Mouse (Mus musculus) hindbrain, postnatal 0 days (tissue): ENCODE results near the gene Rgl1. TPM values are rescaled to one million over a fixed set of nuclear protein-coding genes. Genes with fewer than 3 reads are reported as not detected.
A peak's percentile ranks its signal among the peaks of the same experiment; 100 is the strongest.

ENCODE experiments used
- ATAC-seq: fragments of 200-750 bp; cut with Nextera tagmentation; 2 replicates; pipeline ENCODE4 v1.8.0; 2017; ENCODE audit warnings: mild to moderate bottlenecking, moderate TSS enrichment, moderate library complexity
- DNase-seq: peaks from one replicate; pipeline ENCODE4 v3.0.0-alpha.2; 2015; ENCODE audit warnings: low spot score
- H3K27ac ChIP-seq: fragments of 300-500 bp; sonication (generic); 2 replicates; pipeline ENCODE4 v1.5.1; 2014; ENCODE audit warnings: mild to moderate bottlenecking
- H3K27me3 ChIP-seq: fragments of 300-500 bp; sonication (generic); 2 replicates; pipeline ENCODE4 v1.6.1; 2014; ENCODE audit warnings: low read length, mixed read lengths; ENCODE audit not compliant: insufficient read depth
- H3K36me3 ChIP-seq: fragments of 300-500 bp; sonication (generic); 2 replicates; pipeline ENCODE4 v1.6.1; 2014; ENCODE audit warnings: low read length, mixed read lengths; ENCODE audit not compliant: insufficient read depth
- H3K4me1 ChIP-seq: fragments of 300-500 bp; sonication (generic); 2 replicates; pipeline ENCODE4 v1.6.1; 2014; ENCODE audit warnings: antibody characterized with exemption, low read length, mixed read lengths; ENCODE audit not compliant: insufficient read depth
- H3K4me2 ChIP-seq: fragments of 300-500 bp; sonication (generic); 2 replicates; pipeline ENCODE4 v1.6.1; 2014; ENCODE audit warnings: low read depth, mild to moderate bottlenecking, low read length, moderate library complexity, mixed read lengths
- H3K4me3 ChIP-seq: fragments of 300-500 bp; sonication (generic); 2 replicates; pipeline ENCODE4 v1.5.1; 2014; ENCODE audit warnings: low read length
- H3K9ac ChIP-seq: fragments of 300-500 bp; sonication (generic); replicated peaks from 2 replicates; pipeline ENCODE4 v1.6.1; 2014; ENCODE audit warnings: mild to moderate bottlenecking, low read length, moderate library complexity, mixed read lengths
- H3K9me3 ChIP-seq: fragments of 300-500 bp; sonication (generic); 2 replicates; pipeline ENCODE4 v1.6.1; 2016; ENCODE audit warnings: low read length, mixed read lengths
- CTCF ChIP-seq: IDR thresholded peaks from 2 replicates; pipeline ENCODE4 v1.5.1; 2016; ENCODE audit warnings: antibody characterized with exemption, control low read depth, low read depth
- WGBS: fragments of 180-500 bp; shearing (Covaris S2); extraction: QIAGEN DNeasy Blood & Tissue Kit; methylation state at CpG from one replicate; pipeline ENCODE4 v1.1.7; 2014; 5-methylcytosine and 5-hydroxymethylcytosine counted together
- polyA plus RNA-seq: library from polyadenylated mRNA; unstranded; fragments of >200 nt; fragmentation: Nextera tagmentation; extraction: Ambion mirVana; gene quantifications from 2 replicates; pipeline ENCODE4 v1.2.1, GENCODE M21; 2015
- total RNA-seq: library from RNA; depleted of rRNA; stranded (reverse); fragments of >200 nt; gene quantifications from 2 replicates; pipeline ENCODE4 v1.2.3, GENCODE M21; 2014

The Rgl1 gene
- total and polyA plus RNA-seq, 2 experiments from 2014 or later = 16.1 to 17.0 TPM

GRCm38 (mm10) chr1:152640195-152640981 lies 125.8 kb downstream of the Rgl1 start:
- peak overlapping the region; percentile 46 for H3K27ac ChIP-seq
- TF ChIP-seq CTCF = no peak
- no peak overlapping the region for H3K4me2 ChIP-seq
- no peaks in the 10 kb centered on the region for H3K27me3 ChIP-seq
- no peak overlapping the region for H3K9ac ChIP-seq
- H3K36me3 ChIP-seq = no peaks in the 10 kb centered on the region
- H3K4me1 ChIP-seq = peaks cover 15% of the 10 kb centered on the region; the same call in 1 of the 2 replicates
- DNase-seq (peak; percentile 92), ATAC-seq (peak; percentile 86)
- 33% methylated on average over 11 of the region's 11 CpGs for WGBS
- no peak overlapping the region for H3K4me3 ChIP-seq
- no peaks in the 10 kb centered on the region for H3K9me3 ChIP-seq

DNA sequence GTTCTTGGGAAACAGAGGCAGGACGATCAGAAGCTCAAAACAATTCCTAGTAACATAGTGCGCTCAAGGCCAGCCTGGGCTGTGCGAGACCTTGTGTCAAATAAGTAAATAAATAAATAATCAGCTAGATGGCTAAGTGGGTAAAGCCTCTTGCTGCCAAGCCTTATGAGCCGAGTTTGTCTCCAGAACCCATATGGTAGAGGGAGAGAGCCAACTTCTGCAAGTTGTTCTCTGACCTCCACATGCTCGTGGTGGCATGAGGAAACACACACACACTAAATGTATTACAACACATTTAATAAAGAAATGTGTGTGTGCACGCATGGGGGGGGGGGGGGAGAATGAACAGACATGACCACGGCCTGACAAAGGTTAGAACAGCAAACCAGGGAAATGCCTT lies 126.8 kb downstream of the Rgl1 start:
- DNase-seq (no peak), ATAC-seq (no peak)
- no peak for TF ChIP-seq CTCF
- Histone ChIP-seq H3K27ac (no peak overlapping the region), H3K36me3 (no peaks in the 10 kb centered on the region), H3K4me2 (no peak overlapping the region), H3K27me3 (no peaks in the 10 kb centered on the region), H3K4me1 (peaks cover 15% of the 10 kb centered on the region; the same call in 1 of the 2 replicates), H3K9ac (no peak overlapping the region), H3K4me3 (no peak overlapping the region), H3K9me3 (no peaks in the 10 kb centered on the region)
- 79% methylated on average over 7 of the region's 7 CpGs for WGBS

DNA sequence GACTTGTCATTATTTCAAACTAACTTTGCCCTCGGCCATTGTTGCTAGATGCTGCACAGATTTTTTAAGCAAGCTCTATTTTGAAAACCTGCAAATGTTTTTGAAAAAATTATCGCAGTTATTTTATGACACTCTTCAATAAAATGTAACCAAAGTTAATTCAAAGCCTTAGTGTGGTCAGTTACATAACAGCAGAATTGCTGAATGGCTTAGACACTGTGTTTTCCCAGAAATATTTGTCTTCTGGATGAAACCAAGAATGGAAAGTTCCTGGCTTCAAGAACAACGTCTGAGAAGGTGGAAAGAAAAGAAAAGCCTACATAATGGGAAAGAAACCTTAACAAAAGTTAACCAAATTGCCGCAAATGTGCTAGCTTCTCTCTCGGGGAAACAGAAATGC lies 131.5 kb downstream of the Rgl1 start:
- Histone ChIP-seq H3K27me3 (no peaks in the 10 kb centered on the region), H3K4me3 (no peak overlapping the region), H3K9me3 (no peaks in the 10 kb centered on the region), H3K4me1 (no peaks in the 10 kb centered on the region), H3K27ac (no peak overlapping the region), H3K9ac (no peak overlapping the region), H3K4me2 (no peak overlapping the region), H3K36me3 (no peaks in the 10 kb centered on the region)
- whole genome bisulfite sequencing = 55% methylated on average over 5 of the region's 5 CpGs
- no peak for TF ChIP-seq CTCF
- ATAC-seq (no peak), DNase-seq (no peak)

GRCm38 (mm10) chr1:152629780-152630179 lies 136.4 kb downstream of the Rgl1 start:
- no peaks in the 10 kb centered on the region for H3K9me3 ChIP-seq
- H3K36me3 ChIP-seq = no peaks in the 10 kb centered on the region
- 26% methylated on average over 3 of the region's 3 CpGs for WGBS
- H3K4me3 ChIP-seq = no peak overlapping the region
- no peaks in the 10 kb centered on the region for H3K27me3 ChIP-seq
- no peak overlapping the region for H3K9ac ChIP-seq
- H3K27ac ChIP-seq = no peak overlapping the region
- H3K4me1 ChIP-seq = 0 out of 2 replicates have a peak, but pooled peaks cover 4% of the 10 kb centered on the region
- H3K4me2 ChIP-seq = no peak overlapping the region
- ATAC-seq = no peak
- no peak for DNase-seq
- no peak for TF ChIP-seq CTCF

GRCm38 (mm10) chr1:152625651-152626050 lies 140.5 kb downstream of the Rgl1 start:
- no peak for TF ChIP-seq CTCF
- 0 out of 2 replicates have a peak, but pooled peaks cover 4% of the 10 kb centered on the region for H3K4me1 ChIP-seq
- H3K9me3 ChIP-seq = no peaks in the 10 kb centered on the region
- no peaks in the 10 kb centered on the region for H3K36me3 ChIP-seq
- H3K4me3 ChIP-seq = peak overlapping the region; percentile 58
- H3K9ac ChIP-seq = peak overlapping the region; percentile 48; the same call in 1 of the 2 replicates
- H3K27me3 ChIP-seq = no peaks in the 10 kb centered on the region
- peak overlapping the region; percentile 92 for H3K4me2 ChIP-seq
- H3K27ac ChIP-seq = no peak overlapping the region
- no peak for DNase-seq
- no peak for ATAC-seq

- Histone ChIP-seq H3K27me3 (no peaks in the 10 kb centered on the region), H3K4me2 (peak overlapping the region; percentile 92), H3K4me1 (0 out of 2 replicates have a peak, but pooled peaks cover 4% of the 10 kb centered on the region), H3K4me3 (peak overlapping the region; percentile 58), H3K27ac (peak overlapping the region; percentile 76), H3K9ac (peak overlapping the region; percentile 48), H3K9me3 (no peaks in the 10 kb centered on the region), H3K36me3 (no peaks in the 10 kb centered on the region)
- ATAC-seq = peak; percentile 86
- DNase-seq = peak; percentile 80
- TF ChIP-seq CTCF = peak; percentile 40
- WGBS = under 1% methylated on average over 57 of the region's 61 CpGs
Measured at GRCm38 (mm10) chr1:152624644-152625454, 141.3 kb downstream of the Rgl1 start.
